Mouse (Mus musculus) cerebellum, adult 2 months (tissue): ENCODE results near the gene Aff4.

Source experiments
- CTCF ChIP-seq: fragments of 200-500 bp; IDR thresholded peaks from 2 replicates; pipeline ENCODE4 v1.5.1; 2011; ENCODE audit warnings: low read depth, mild to moderate bottlenecking, control low read depth, low read length, moderate library complexity, borderline replicate concordance; ENCODE audit not compliant: insufficient read depth
- POLR2A ChIP-seq: fragments of 200-500 bp; IDR thresholded peaks from 2 replicates; pipeline ENCODE4 v1.6.1; 2011; ENCODE audit warnings: low read length, control low read depth, borderline replicate concordance; ENCODE audit not compliant: insufficient read depth

DNA sequence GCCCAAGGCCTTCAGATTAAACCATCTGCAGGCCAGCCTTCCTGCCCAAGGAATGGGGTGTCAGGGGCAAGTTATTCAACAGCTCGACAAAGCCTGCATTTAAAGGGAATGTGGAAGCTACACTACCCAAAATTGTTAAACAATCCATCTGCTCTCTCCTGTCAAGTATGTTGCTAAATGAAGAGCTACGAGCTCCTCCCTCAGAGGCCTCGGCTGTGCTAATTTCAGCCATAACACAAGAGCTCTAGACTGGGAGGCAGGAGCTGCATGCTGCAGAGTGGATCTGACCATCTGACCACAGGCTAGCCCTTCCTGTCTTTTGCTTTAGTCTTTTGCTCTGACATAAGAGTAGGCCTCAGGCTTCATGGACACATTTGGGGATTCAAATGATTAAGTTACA, 74.6 kb downstream of the Aff4 start:
- TF ChIP-seq CTCF (no peak), POLR2A (no peak)
